Mouse (Mus musculus) kidney, postnatal 10 days (tissue): ENCODE measurements at regions not wholly inside any gene's neighbourhood (a gene's known extent, or its start where the extent isn't known, plus 50 kb on each side); places are given as distances from the start of the nearest gene placed in this dataset.
"Not testable (repeated sequence)": the region's sequence is repeated elsewhere in the genome, so short reads cannot be mapped to it uniquely, and the experiment has no call there.

Source experiments
- DNase-seq: peaks from one replicate; pipeline ENCODE4 v3.0.0; 2021; ENCODE audit warnings: mixed read lengths

DNA sequence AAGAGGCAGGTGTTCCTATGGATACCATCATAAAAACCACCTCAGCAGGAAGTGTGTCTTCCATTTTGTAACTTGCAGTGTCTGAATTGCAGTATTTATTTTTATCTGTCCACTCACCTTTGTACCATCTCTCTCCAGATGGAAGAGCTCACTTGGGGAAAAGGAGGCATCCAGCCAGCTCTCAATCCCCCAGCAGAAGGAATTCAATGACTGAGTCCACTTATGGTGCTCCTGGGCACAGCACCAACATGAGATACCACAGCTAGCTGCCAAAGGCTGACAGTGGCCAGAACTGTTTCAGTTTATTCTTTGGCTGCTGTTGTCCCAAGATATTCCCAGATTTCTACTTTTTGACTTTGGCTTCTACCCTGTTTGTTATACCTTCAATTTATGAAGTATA is 136.6 kb upstream of the Rps6ka3 start:
- DNase-seq = no peak

DNA sequence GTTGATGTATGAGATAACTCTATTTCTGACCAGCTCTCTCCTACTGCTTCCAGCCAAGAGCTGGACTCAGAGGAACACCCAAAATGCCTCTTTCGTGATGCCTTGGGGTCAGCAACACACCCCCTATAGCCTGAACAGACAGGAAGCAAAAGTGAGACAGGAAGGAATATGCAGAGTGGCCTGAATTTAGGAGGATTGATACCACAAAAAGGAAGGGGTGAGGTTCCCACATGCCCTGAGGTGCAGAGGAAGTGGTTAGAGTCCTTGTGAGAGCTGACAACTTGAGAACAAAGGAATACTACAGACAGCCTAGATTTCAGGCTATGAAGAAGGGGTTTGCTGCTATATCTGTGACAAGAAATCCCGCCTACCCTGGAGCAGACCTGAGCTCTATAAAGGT is 129.6 kb upstream of the Rps6ka3 start:
- DNase-seq = no peak

DNA sequence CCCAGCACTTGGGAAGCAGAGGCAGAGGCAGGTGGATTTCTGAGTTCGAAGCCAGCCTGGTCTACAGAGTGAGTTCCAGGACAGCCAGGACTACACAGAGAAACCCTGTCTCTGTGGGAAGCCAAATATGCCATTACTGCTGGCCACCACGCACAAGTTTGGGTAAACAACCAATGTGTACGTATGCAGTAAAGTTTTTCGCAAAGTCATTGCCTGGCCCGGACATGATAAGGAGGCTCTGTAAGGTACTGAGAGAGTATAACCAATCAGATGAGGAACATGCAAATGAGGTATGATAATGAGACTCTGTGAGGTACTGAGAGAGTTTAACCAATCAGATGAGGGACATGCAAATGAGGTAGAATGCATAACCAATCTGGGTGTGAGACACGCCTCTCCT is 99.5 kb upstream of the Rps6ka3 start:
- DNase-seq = not testable (repeated sequence)

DNA sequence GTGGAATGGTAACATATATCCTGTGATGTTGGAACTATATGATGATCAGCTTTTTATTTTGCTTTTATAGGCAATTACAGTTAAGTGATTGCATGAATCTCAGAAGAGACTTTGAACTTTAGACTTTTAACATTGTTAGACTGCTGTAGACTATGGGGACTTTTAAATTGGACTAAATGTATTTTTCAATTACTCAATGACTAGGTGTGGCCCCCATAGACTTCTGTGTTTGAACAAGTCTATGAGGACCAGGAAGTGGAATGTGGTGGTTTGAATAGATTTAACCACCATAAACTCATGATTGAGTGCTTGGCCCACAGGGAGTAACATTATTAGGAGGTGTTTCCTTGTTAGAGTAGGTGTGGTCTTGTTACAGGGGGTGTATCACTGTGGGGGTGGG is 93.9 kb upstream of the Rps6ka3 start:
- DNase-seq = no peak

DNA sequence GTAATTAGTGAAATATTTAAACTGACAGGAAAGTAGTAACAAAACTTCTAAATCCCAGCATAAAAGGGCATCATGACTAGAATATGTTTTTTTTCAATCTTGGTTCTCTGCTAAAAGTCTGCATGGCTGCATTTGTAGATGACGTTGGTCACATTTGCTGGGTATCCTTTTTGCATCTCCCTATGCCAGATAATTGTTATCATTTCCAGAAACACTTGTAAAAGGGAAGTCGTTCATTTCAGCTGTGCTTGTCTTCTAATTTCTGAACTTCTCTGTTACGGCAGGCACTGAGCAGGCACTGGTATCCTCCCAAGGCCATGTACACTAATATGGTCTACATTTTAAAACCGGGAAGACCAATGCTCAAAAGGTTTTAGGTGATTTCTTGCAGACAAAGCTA is 69.6 kb upstream of the Rps6ka3 start:
- DNase-seq = no peak

DNA sequence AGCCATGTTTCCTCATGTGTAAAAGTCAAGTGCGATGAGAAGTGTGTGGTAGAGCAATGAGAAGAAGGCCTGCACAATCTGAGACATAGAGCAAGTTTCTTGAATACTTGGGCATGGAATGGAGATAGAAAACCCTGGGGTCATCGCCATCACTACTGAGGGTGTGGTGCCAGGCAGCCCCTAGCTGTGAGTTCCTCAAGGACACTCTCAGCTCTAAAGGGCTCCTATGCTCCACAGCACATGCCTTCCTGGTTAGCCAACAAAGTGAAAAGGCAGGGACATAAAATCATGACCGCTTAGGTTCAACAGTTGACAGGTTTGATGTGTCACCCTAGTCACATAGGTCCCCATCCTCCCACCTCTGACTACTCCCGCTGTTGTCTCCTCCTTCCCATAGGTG is 66.8 kb upstream of the Rps6ka3 start:
- DNase-seq = no peak

DNA sequence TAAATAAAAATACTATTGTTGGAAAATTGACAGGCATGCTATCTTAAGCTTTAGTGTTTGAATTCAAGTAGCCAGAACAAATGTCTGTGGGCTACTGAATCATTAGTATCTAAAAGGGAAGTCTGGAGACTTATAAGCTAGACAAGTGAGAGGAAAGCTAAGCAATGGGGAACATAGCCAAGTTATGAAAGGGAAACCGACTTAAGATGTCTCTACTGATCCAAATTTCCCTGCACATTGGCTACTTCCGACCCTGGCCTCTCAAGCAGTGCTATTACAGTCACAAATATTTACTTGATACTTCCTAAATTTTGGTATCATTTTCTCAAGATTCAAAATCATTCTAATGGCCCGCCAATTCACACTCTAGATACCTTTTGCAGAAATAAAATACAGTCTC is 65.4 kb upstream of the Rps6ka3 start:
- no peak for DNase-seq

DNA sequence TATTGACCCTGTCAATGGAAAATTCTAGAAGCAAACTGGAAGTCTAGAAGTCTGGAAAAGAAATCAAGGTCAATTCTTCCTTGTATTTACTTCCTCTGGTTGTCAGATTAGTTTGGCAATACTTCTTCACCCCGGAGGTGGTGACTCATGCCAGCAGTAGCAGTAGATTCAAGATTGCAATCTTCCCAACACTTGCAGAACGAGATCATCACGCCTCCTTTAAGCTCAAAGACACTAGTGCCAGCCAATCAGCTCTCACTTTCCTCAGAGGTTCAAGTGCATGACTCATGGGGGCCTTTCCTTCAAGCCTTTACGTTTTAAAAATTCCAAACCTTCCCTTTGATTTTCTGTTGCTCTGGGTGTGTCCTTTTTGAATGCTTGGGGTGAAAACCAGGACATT is 64.9 kb upstream of the Rps6ka3 start:
- DNase-seq = no peak

DNA sequence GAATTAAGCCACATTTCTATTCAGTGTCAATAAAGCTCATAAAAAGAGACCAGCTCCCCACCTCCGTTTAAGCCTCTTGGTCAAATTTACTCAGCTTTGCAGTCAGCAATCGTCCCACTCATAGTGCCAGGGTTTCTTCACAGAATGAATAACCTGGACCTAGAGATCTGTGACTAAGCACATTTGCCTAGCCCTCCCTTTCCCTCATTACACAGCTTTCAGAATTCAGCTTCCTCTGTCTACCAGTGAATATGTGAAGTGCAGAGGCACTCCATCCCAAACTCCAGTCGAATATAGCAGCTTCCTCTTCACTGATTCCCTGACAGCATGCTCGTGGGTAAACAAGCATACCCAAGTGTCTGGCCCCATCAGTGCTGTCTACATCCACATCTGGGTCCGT is 54.3 kb upstream of the Rps6ka3 start:
- no peak for DNase-seq

DNA sequence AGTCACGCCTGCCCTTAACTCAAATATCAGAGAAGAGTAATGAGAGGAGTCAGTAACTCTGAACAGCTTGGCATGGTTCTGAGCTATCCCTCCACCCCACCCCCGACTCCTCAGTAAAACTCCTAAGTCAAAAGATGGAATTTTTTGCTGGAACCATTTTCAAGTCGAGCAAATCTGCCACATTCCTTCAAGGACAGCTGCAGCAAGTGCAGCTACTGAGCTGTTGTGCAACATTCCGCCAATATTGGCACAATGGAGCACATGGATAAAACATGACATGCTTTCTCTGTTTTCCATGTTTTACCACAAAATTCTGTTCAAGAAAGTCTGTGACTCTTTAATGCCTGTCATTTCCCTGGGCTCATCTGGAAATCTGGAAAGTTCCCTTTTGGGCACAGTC is 53.1 kb upstream of the Rps6ka3 start:
- no peak for DNase-seq

DNA sequence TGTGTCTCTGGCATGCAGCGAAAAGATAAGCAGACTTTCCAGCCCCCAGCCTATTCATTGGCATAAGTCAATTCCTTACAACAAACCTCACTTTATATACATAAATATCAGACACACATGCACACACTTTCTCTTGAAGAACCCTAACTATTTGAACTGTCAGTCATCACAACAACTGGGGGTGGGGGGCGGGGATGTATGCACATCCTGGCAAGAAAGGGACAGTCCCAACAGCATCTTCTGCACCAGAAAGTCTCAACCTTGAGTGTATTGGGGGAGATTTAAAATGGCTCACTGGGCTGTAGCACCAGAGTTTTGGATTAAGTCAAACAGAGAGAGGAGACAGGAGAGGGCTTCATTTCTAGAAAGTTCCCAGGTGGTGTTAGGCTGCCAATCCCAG is 50.4 kb upstream of the Rps6ka3 start:
- no peak for DNase-seq
